Mouse (Mus musculus) neural tube, embryonic 12.5 days (tissue): ENCODE results near the gene Alyref. TPM values are rescaled to one million over a fixed set of nuclear protein-coding genes. Genes with fewer than 3 reads are reported as not detected.
A peak's percentile ranks its signal among the peaks of the same experiment; 100 is the strongest.

Experiments
- ATAC-seq: fragments of 200-750 bp; cut with Nextera tagmentation; 2 replicates; pipeline ENCODE4 v1.8.0; 2017; ENCODE audit warnings: low read depth, mild to moderate bottlenecking, moderate TSS enrichment, moderate library complexity; ENCODE audit not compliant: low FRiP score
- H3K27ac ChIP-seq: fragments of 300-500 bp; sonication (generic); 2 replicates; pipeline ENCODE4 v1.5.1; 2016
- H3K27me3 ChIP-seq: fragments of 300-500 bp; sonication (generic); replicated peaks from 2 replicates; pipeline ENCODE4 v1.6.1; 2016; ENCODE audit warnings: mild to moderate bottlenecking
- H3K36me3 ChIP-seq: fragments of 300-500 bp; sonication (generic); 2 replicates; pipeline ENCODE4 v1.6.1; 2016; ENCODE audit warnings: mild to moderate bottlenecking
- H3K4me1 ChIP-seq: fragments of 300-500 bp; sonication (generic); 2 replicates; pipeline ENCODE4 v1.6.1; 2016
- H3K4me2 ChIP-seq: fragments of 300-500 bp; sonication (generic); replicated peaks from 2 replicates; pipeline ENCODE4 v1.6.1; 2016; ENCODE audit warnings: mild to moderate bottlenecking
- H3K4me3 ChIP-seq: fragments of 300-500 bp; sonication (generic); 2 replicates; pipeline ENCODE4 v1.5.1; 2016
- H3K9ac ChIP-seq: fragments of 300-500 bp; sonication (generic); 2 replicates; pipeline ENCODE4 v1.6.1; 2016; ENCODE audit warnings: mild to moderate bottlenecking
- H3K9me3 ChIP-seq: fragments of 300-500 bp; sonication (generic); 2 replicates; pipeline ENCODE4 v1.6.1; 2016; ENCODE audit warnings: mild to moderate bottlenecking
- WGBS: fragments of 180-500 bp; shearing (Covaris S2); methylation state at CpG from one replicate; pipeline ENCODE4 v1.1.7; 2016; 5-methylcytosine and 5-hydroxymethylcytosine counted together
- polyA plus RNA-seq: library from polyadenylated mRNA; unstranded; fragments of >200 nt; fragmentation: Nextera tagmentation; extraction: Ambion mirVana; gene quantifications from 2 replicates; pipeline ENCODE4 v1.2.1, GENCODE M21; 2016

Gene Alyref
- polyA plus RNA-seq, 1 experiment from 2014 or later = 509 TPM

DNA sequence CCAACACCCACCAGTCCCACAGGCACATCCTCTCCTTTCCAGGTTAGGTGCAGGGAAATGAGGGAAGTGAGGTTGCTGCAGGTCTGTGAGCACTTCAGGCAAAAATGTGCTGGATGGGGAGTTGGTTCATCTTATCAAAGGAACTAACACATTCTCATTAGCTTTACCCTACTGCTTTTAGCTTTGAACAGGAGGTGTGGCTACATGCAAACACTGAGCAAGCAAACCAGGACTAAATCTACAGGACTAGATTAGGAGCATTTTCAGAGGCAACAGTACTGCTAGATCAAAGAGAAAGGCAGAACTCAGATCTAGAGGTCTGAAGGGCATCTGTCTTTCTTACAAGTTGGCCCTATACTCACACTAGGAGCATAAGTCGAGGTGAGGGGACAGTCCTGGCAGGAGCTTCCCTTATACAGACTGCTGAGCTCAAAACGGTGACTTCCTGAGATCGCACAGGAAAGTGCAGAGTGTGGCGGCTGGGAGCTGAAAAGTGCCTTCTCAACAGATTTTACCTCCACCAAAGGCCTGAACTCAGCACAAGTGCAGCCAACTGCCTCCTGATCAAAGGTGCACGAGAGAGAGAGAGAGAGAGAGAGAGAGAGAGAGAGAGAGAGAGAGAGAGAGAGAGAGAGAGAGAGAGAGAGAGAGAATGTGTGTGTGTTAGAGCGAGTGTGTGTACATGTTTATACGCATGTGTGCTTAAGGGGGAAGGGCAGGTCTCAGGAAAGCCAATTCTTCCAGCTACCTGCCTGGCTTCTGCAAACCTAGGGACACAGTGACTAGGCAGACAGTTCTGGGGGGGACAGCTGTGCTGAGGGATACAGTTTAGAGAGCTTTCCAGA, 32.9 kb upstream of the Alyref start:
- no peak overlapping the region for H3K4me3 ChIP-seq
- H3K9ac ChIP-seq = 0 out of 2 replicates have a peak overlapping the region, but pooled peaks have one; percentile 6
- peaks cover 40% of the 10 kb centered on the region for H3K4me1 ChIP-seq
- H3K27me3 ChIP-seq = no peaks in the 10 kb centered on the region
- ATAC-seq = no peak
- H3K4me2 ChIP-seq = peak overlapping the region; percentile 97
- H3K36me3 ChIP-seq = peaks cover 29% of the 10 kb centered on the region
- H3K27ac ChIP-seq = no peak overlapping the region
- WGBS = 54% methylated on average over 7 of the region's 7 CpGs
- no peaks in the 10 kb centered on the region for H3K9me3 ChIP-seq

DNA sequence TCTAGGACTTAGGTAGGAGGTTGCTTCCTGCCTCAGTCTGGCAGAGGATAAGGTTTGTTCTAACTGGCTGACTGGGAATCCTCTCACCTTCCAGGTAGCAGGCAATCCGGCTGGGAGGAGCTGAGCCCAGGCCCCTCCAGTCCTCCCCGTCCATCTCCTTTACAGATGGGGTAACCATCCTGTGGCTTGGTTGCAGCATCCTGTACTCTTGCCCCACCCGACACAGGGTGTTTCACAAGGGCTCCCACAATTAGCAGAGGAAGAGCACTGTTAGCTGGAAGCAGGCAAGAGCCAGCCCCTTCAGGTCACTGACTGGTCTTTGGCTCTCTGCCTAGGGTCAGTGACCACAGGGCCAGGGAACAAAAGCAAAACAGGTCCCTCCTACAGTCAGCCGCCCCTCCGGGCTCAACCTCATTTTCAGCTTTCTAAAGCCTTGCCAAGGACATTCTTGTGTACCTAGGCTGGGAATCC, 32.3 kb upstream of the Alyref start:
- Histone ChIP-seq H3K36me3 (peaks cover 29% of the 10 kb centered on the region), H3K9me3 (no peaks in the 10 kb centered on the region), H3K27me3 (no peaks in the 10 kb centered on the region), H3K9ac (0 out of 2 replicates have a peak overlapping the region, but pooled peaks have one; percentile 6), H3K4me3 (no peak overlapping the region), H3K4me2 (peak overlapping the region; percentile 97), H3K4me1 (peaks cover 43% of the 10 kb centered on the region), H3K27ac (no peak overlapping the region)
- ATAC-seq = no peak
- WGBS = 48% methylated on average over 5 of the region's 5 CpGs

- Histone ChIP-seq H3K4me3 (0 out of 2 replicates have a peak overlapping the region, but pooled peaks have one; percentile 3), H3K4me2 (peak overlapping the region; percentile 97), H3K27me3 (no peaks in the 10 kb centered on the region), H3K9me3 (no peaks in the 10 kb centered on the region), H3K9ac (no peak overlapping the region), H3K4me1 (peaks cover 48% of the 10 kb centered on the region), H3K27ac (no peak overlapping the region), H3K36me3 (peaks cover 29% of the 10 kb centered on the region)
- ATAC-seq = no peak
- 47% methylated on average over 7 of the region's 7 CpGs for WGBS
Measured at GRCm38 (mm10) chr11:120629911-120630310, 31.7 kb upstream of the Alyref start.

GRCm38 (mm10) chr11:120629341-120629730, 31.2 kb upstream of the Alyref start:
- Histone ChIP-seq H3K4me2 (peak overlapping the region; percentile 97), H3K27ac (no peak overlapping the region), H3K9ac (no peak overlapping the region), H3K36me3 (peaks cover 29% of the 10 kb centered on the region), H3K27me3 (no peaks in the 10 kb centered on the region), H3K4me3 (peak overlapping the region; percentile 3; the same call in 1 of the 2 replicates), H3K9me3 (no peaks in the 10 kb centered on the region), H3K4me1 (peaks cover 48% of the 10 kb centered on the region)
- no peak for ATAC-seq
- WGBS = 81% methylated on average over 23 of the region's 23 CpGs

DNA sequence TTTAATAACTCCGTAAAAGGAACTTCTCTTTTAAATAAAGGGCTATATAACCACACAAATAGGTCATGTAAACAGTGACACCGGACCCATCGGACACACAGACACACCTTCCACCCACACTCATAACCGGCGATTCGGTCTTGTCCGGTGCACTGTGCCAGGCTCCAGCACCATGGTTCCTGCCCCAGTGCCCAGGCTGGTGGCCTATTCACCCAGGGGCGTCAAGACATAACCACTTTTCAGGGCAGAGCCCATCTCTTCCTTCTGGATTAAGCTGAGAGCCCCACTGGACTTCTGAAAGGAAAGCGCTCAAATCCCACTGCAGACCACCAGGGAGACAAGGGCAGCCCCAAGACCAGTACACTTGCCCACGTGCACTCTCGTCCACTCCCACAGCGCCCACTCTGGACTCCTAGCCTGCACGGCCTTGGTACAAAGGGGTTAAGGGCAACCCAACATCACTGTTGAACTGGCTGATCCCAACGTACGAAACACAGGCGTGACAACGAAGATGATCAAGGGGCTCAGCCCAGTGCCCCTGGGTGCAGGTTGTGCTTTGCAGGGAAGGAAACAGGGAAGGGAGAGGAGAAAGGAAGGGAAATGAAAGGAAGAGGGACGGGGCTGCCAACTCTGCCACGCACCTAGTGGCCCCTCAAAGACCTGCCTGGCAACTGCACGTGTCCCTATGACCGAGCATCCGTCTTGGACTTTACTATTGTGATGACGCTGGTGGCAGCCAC, 30.6 kb upstream of the Alyref start:
- Histone ChIP-seq H3K9me3 (no peaks in the 10 kb centered on the region), H3K27ac (no peak overlapping the region), H3K4me2 (peak overlapping the region; percentile 97), H3K9ac (no peak overlapping the region), H3K4me1 (peaks cover 52% of the 10 kb centered on the region), H3K27me3 (no peaks in the 10 kb centered on the region), H3K36me3 (peaks cover 29% of the 10 kb centered on the region), H3K4me3 (no peak overlapping the region)
- no peak for ATAC-seq
- 94% methylated on average over 23 of the region's 23 CpGs for WGBS

GRCm38 (mm10) chr11:120627468-120628300, 29.5 kb upstream of the Alyref start:
- Histone ChIP-seq H3K9ac (no peak overlapping the region), H3K36me3 (peaks cover 37% of the 10 kb centered on the region), H3K27ac (no peak overlapping the region), H3K9me3 (no peaks in the 10 kb centered on the region), H3K4me3 (no peak overlapping the region), H3K4me1 (peaks cover 53% of the 10 kb centered on the region), H3K27me3 (no peaks in the 10 kb centered on the region), H3K4me2 (no peak overlapping the region)
- 81% methylated on average over 22 of the region's 22 CpGs for WGBS
- no peak for ATAC-seq

DNA sequence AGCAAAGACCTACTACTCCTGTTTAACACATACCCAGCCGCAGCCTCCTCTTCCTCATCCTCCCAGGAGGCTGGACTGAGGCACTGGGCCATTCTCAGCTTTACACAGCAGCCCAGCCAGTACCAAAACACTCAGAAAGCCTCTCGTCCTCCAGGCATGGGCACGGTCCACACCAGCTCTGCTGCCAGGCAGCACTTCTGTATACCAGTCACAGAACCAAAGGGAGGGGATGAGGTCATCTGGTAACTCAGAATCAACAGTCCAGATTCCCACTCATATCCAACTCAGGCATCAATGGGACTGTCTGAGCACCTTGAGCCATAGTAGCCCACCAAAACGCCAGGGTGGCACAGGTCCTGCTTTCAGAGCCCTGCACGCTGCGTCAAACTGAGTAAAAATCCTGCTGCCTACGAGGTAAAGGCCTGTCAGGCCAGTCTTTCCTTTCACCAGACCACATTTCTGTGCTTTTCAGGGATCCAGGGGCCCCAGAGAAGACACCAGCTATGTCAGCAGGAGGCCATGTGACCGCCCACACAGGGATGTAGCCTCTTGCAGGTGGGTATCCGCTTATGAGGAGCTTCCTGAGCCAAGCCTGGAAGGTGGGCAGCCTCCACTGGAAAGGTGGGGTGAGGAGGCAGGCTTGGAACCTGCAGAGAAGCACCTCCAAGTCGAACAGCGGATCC, 28.8 kb upstream of the Alyref start:
- Histone ChIP-seq H3K9ac (no peak overlapping the region), H3K4me2 (no peak overlapping the region), H3K27me3 (no peaks in the 10 kb centered on the region), H3K27ac (no peak overlapping the region), H3K4me1 (peaks cover 46% of the 10 kb centered on the region), H3K4me3 (no peak overlapping the region; the same call in 1 of the 2 replicates), H3K9me3 (no peaks in the 10 kb centered on the region), H3K36me3 (peaks cover 44% of the 10 kb centered on the region)
- no peak for ATAC-seq
- WGBS = 91% methylated on average over 11 of the region's 11 CpGs

- Histone ChIP-seq H3K36me3 (peaks cover 58% of the 10 kb centered on the region), H3K27ac (peak within 1 kb of the TSS; percentile 68), H3K9me3 (no peaks in the 10 kb centered on the region), H3K4me3 (peak within 1 kb of the TSS; percentile 99), H3K9ac (peak within 1 kb of the TSS; percentile 86), H3K27me3 (no peaks in the 10 kb centered on the region), H3K4me1 (peaks cover 29% of the 10 kb centered on the region), H3K4me2 (peak within 1 kb of the TSS; percentile 99)
- ATAC-seq = peak; percentile 51
- WGBS = 15% methylated on average over 5 of the region's 5 CpGs
Measured at GRCm38 (mm10) chr11:120625152-120625775, 27.1 kb upstream of the Alyref start, which contains the start of gene Sirt7. TSS of gene Sirt7 (minus strand) at chr11:120625240.

- H3K9ac ChIP-seq = peak overlapping the region; percentile 86
- no peaks in the 10 kb centered on the region for H3K9me3 ChIP-seq
Measured at GRCm38 (mm10) chr11:120624680-120625111, 26.5 kb upstream of the Alyref start.

DNA sequence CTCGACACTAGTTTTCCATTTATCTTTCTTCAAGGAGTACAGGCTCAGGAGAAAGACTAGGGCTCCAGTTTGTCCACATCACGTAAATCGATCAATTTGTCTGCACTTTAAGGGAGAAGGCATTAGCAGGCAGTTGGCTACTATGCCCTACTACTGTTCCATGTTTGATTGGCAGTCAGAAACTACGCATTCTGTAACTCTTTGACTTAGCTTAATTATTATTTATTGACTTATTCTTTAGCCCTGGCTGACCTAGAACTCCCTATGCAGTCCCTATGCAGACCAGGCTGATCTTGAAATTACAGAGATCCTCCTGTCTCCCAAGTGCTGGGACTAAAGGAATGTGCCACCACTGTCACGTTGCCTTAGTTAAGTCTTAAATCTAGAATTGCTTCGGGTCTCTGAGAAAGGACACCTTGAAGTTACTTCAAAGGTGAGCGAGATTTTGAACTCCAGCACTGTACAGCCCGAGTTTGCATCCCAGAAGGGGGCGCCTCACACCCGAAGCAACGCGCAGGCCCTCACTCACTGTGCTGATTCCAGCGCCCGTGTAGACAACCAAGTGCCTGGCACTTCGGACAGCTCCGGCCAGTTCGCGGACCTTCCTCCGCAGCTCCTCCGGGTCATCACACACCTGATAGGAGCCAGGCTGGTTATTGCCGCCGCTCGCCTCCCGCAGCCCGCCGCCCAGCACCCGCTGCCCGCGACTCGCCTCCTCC, 26.0 kb upstream of the Alyref start:
- Histone ChIP-seq H3K36me3 (peaks cover 59% of the 10 kb centered on the region), H3K4me3 (peak overlapping the region; percentile 99), H3K27me3 (no peaks in the 10 kb centered on the region), H3K9ac (peak overlapping the region; percentile 86), H3K27ac (peak overlapping the region; percentile 68), H3K4me1 (peaks cover 17% of the 10 kb centered on the region), H3K4me2 (peak overlapping the region; percentile 99), H3K9me3 (no peaks in the 10 kb centered on the region)
- WGBS = 14% methylated on average over 30 of the region's 30 CpGs
- ATAC-seq = no peak

More at GRCm38 (mm10) chr11:120624680-120625111, 26.5 kb upstream of the Alyref start:
- peaks cover 23% of the 10 kb centered on the region for H3K4me1 ChIP-seq
- no peaks in the 10 kb centered on the region for H3K27me3 ChIP-seq
- ATAC-seq = peak; percentile 83
- peak overlapping the region; percentile 99 for H3K4me3 ChIP-seq
- H3K4me2 ChIP-seq = peak overlapping the region; percentile 99
- H3K36me3 ChIP-seq = peaks cover 62% of the 10 kb centered on the region
- H3K27ac ChIP-seq = peak overlapping the region; percentile 68
- WGBS = under 1% methylated on average over 53 of the region's 53 CpGs
